ENCODE assay signal across 12 mouse cellular contexts in the genomic region with DNA sequence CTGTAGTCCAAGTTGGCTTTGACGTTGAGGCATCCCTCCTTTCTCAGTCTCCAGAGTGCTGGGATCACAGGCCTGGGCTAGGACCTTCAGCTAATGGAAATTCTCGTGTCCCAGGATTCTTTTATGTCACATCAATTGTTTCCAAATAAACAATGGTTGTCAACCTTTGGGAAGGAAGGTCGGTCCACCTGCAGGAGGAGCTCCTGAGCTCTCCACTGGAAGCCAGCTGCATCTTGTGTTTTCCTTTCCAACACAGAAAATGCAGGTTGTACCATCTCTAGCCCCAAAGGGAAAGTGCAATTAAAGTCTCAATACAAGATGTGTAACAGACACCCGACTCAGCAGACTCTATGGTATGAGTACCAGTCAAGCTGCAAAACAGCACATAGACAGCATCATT. TPM values are rescaled to one million over a fixed set of nuclear protein-coding genes. Genes with fewer than 3 reads are reported as not detected.
DNase-seq lines count a peak whose midpoint lies in the region; ATAC-seq and TF ChIP-seq lines count a peak whose summit lies in the region.
"Had no signal": no experiment of that assay in that cellular context is flagged by ENCODE, and none has a peak within 500 bp of the region (broad histone marks: within the 10 kb centered on the region; RNA-seq: fewer than 3 reads in every experiment).

No protein-coding gene starts in this region.

- peaks cover 14% of the 10 kb centered on the region for H3K36me3 ChIP-seq in liver, adult 2 months (ENCODE audit: control insufficient read depth, insufficient read depth, low read length)
- no peaks in the 10 kb centered on the region for H3K36me3 ChIP-seq in liver, embryonic 12.5 days
- H3K36me3 ChIP-seq in ES-Bruce4 (ENCODE audit: control insufficient read depth, insufficient read depth, low read length, poor library complexity, severe bottlenecking) = no peaks in the 10 kb centered on the region
- no peaks in the 10 kb centered on the region for H3K36me3 ChIP-seq in splenic B cell, adult 2 months (ENCODE audit: control insufficient read depth, insufficient read depth, low read length, poor library complexity, severe bottlenecking)
- H3K36me3 ChIP-seq: limb, embryonic 15.5 days had no signal

- H3K79me2 ChIP-seq in liver, adult 2 months (ENCODE audit: control insufficient read depth, insufficient read depth, low read length) = no peaks in the 10 kb centered on the region

- no peak for TF ChIP-seq EP300 in ES-Bruce4 (IDR thresholded peaks at IDR 0.05; ENCODE audit: insufficient read depth, low read depth, low read length)

- no peak overlapping the region for H3K4me3 ChIP-seq in liver, adult 2 months (ENCODE audit: insufficient read depth, low read depth, low read length)
- no peak overlapping the region for H3K4me3 ChIP-seq in liver, embryonic 12.5 days
- H3K4me3 ChIP-seq in ES-Bruce4 (ENCODE audit: low read depth, low read length) = no peak overlapping the region
- H3K4me3 ChIP-seq: limb, embryonic 15.5 days had no signal

- TF ChIP-seq CTCF in liver, adult 2 months (IDR thresholded peaks at IDR 0.05; ENCODE audit: low read depth, low read length) = peak; percentile 60
- TF ChIP-seq CTCF in ES-Bruce4 (IDR thresholded peaks at IDR 0.05; ENCODE audit: low read depth, low read length) = peak; percentile 39

- peak; percentile 41 for DNase-seq in heart, adult 11 months
- DNase-seq in heart, postnatal 4 days = no peak
- no peak for DNase-seq in liver, adult 2 months (ENCODE audit: extremely low read depth, low read depth, low spot score)
- DNase-seq in splenic B cell, adult 2 months (ENCODE audit: low read depth, low spot score) = peak; percentile 30
- DNase-seq in right cerebral cortex, adult 18-20 months = no peak
- no peak for DNase-seq in Muller cell, postnatal 12 days (ENCODE audit: inconsistent ontology term)
- DNase-seq: gastrocnemius, postnatal 10 days; retina, postnatal 1 day had no signal

- H3K27me3 ChIP-seq in liver, adult 2 months (ENCODE audit: control insufficient read depth, insufficient read depth, low read length) = no peaks in the 10 kb centered on the region
- no peaks in the 10 kb centered on the region for H3K27me3 ChIP-seq in liver, embryonic 12.5 days (replicated peaks)
- H3K27me3 ChIP-seq in ES-Bruce4 (ENCODE audit: control insufficient read depth, insufficient read depth, low read length, poor library complexity, severe bottlenecking) = no peaks in the 10 kb centered on the region
- H3K27me3 ChIP-seq in splenic B cell, adult 2 months (ENCODE audit: control insufficient read depth, insufficient read depth, low read length, poor library complexity, severe bottlenecking) = no peaks in the 10 kb centered on the region
- H3K27me3 ChIP-seq: limb, embryonic 15.5 days had no signal

- no peak overlapping the region for H3K9ac ChIP-seq in liver, adult 2 months (ENCODE audit: low read depth, low read length)
- no peak overlapping the region for H3K9ac ChIP-seq in liver, embryonic 12.5 days
- H3K9ac ChIP-seq in ES-Bruce4 (ENCODE audit: low read depth, poor library complexity, severe bottlenecking) = no peak overlapping the region
- H3K9ac ChIP-seq: limb, embryonic 15.5 days had no signal

- 62% methylated on average over 4 of the region's 4 CpGs for WGBS in liver, adult 2 months
- WGBS in liver, embryonic 12.5 days (ENCODE audit: insufficient replicate concordance) = 49% methylated on average over 4 of the region's 4 CpGs

- H3K4me1 ChIP-seq in liver, adult 2 months (ENCODE audit: control insufficient read depth, insufficient read depth, low read length) = no peaks in the 10 kb centered on the region
- H3K4me1 ChIP-seq in liver, embryonic 12.5 days = peaks cover 19% of the 10 kb centered on the region
- H3K4me1 ChIP-seq in ES-Bruce4 (ENCODE audit: control insufficient read depth, insufficient read depth, low read length) = no peaks in the 10 kb centered on the region
- H3K4me1 ChIP-seq: limb, embryonic 15.5 days had no signal

- ATAC-seq in liver, embryonic 12.5 days = no peak
- ATAC-seq: activated CD4-positive, CD25-positive, alpha-beta regulatory T cell, adult 4 months had no signal

- TF ChIP-seq POLR2A in liver, adult 2 months (IDR thresholded peaks at IDR 0.05; ENCODE audit: extremely low read depth, insufficient read depth, low read length) = no peak
- no peak for TF ChIP-seq POLR2A in ES-Bruce4 (IDR thresholded peaks at IDR 0.05; ENCODE audit: insufficient read depth, low read length)

- no peak overlapping the region for H3K4me2 ChIP-seq in liver, embryonic 12.5 days
- H3K4me2 ChIP-seq: limb, embryonic 15.5 days had no signal

- no peaks in the 10 kb centered on the region for H3K9me3 ChIP-seq in liver, embryonic 12.5 days (replicated peaks)
- H3K9me3 ChIP-seq in ES-Bruce4 (replicated peaks; ENCODE audit: control insufficient read depth, insufficient read depth, low read length, poor library complexity, severe bottlenecking) = no peaks in the 10 kb centered on the region
- H3K9me3 ChIP-seq: limb, embryonic 15.5 days had no signal

- no peak overlapping the region for H3K27ac ChIP-seq in liver, adult 2 months (replicated peaks; ENCODE audit: insufficient read depth, low read depth, low read length)
- H3K27ac ChIP-seq in liver, embryonic 12.5 days = no peak overlapping the region
- H3K27ac ChIP-seq in ES-Bruce4 (ENCODE audit: insufficient read depth, low read length) = no peak overlapping the region
- H3K27ac ChIP-seq: limb, embryonic 15.5 days had no signal

RNA-seq across cellular contexts. Expression of gene Cmah, which starts 21.0 kb away (rescaled TPM):
- 1 to 10 TPM in 1 of 2 experiments, under 1 TPM in 1; 0.70 to 1.0 TPM for total RNA-seq in heart, postnatal 4 days (2021)
- 35.2 and 49.3 TPM in 2 replicates for total RNA-seq in liver, adult 2 months (2014; rRNA removed)
- polyA plus RNA-seq in liver, adult 2 months (2012; rRNA removed) = 11.8 and 12.6 TPM in 2 replicates
- 1.9 and 2.2 TPM in 2 replicates for polyA plus RNA-seq in liver, embryonic 12.5 days (2016; fragmentation: Nextera tagmentation; extraction: Ambion mirVana)
- 0.12 and 0.18 TPM in 2 replicates for polyA plus RNA-seq in ES-Bruce4 (2011; ENCODE audit: insufficient read depth, insufficient read length, low read depth, missing spikeins)

RNA-seq across cellular contexts. Expression of gene Carmil1, which starts 25.7 kb away (rescaled TPM):
- total RNA-seq in heart, postnatal 4 days (2021) = 1 to 10 TPM; 4.6 to 5.1 TPM
- 4.6 and 7.7 TPM in 2 replicates for total RNA-seq in liver, adult 2 months (2014; rRNA removed)
- 1.8 and 2.9 TPM in 2 replicates for polyA plus RNA-seq in liver, adult 2 months (2012; rRNA removed)
- polyA plus RNA-seq in liver, embryonic 12.5 days (2016; fragmentation: Nextera tagmentation; extraction: Ambion mirVana) = 9.9 and 10.7 TPM in 2 replicates
- 16.5 and 23.3 TPM in 2 replicates for polyA plus RNA-seq in ES-Bruce4 (2011; ENCODE audit: insufficient read depth, insufficient read length, low read depth, missing spikeins)

Comparison
In these comparisons a context has a peak if more than half of its experiments do, and no peak if none do; other contexts are left out.
1. DNase-seq: peak in heart, adult 11 months (single experiment) and splenic B cell, adult 2 months (single experiment); none in heart, postnatal 4 days (single experiment), liver, adult 2 months (single experiment), right cerebral cortex, adult 18-20 months (single experiment) and Muller cell, postnatal 12 days (single experiment).